Mouse (Mus musculus): ENCODE results near the gene Prrx1. TPM values are rescaled to one million over a fixed set of nuclear protein-coding genes. Genes with fewer than 3 reads are reported as not detected.

The Prrx1 gene
- 1 to 10 TPM; 5.5 TPM for total RNA-seq (2021)

GRCm38 (mm10) chr1:163313101-163313773, at the start of gene Prrx1:
Gene Prrx1, minus strand, starts transcription at chr1:163313710.
- DNase-seq (ENCODE audit: low spot score in 2 of 2) = peak in 1 of 2 experiments; percentile 13

GRCm38 (mm10) chr1:163362202-163362601, 48.7 kb upstream of the Prrx1 start:
- DNase-seq (ENCODE audit: low spot score in 2 of 2) = peak in 1 of 2 experiments; percentile 47
- intact Hi-C loops (cut with DNase I) = no loop called here

More at GRCm38 (mm10) chr1:163313101-163313773, at the start of gene Prrx1:
- intact Hi-C loops (cut with DNase I) = loop anchor here (5.0 kb wide), 1 partner anchor 56 kb away; no protein-coding TSS in a partner anchor

- intact Hi-C loops (cut with DNase I) = no loop called here
- no peak for DNase-seq (ENCODE audit: low spot score in 2 of 2)
Measured at GRCm38 (mm10) chr1:163361376-163361775, 47.9 kb upstream of the Prrx1 start.

- intact Hi-C loops (cut with DNase I) = no loop called here
- no peak for DNase-seq (ENCODE audit: low spot score in 2 of 2)
Measured at GRCm38 (mm10) chr1:163360796-163361195, 47.3 kb upstream of the Prrx1 start.

- DNase-seq (ENCODE audit: low spot score in 2 of 2) = no peak
- intact Hi-C loops (cut with DNase I) = no loop called here
Measured at GRCm38 (mm10) chr1:163359521-163359920, 46.0 kb upstream of the Prrx1 start.

GRCm38 (mm10) chr1:163358165-163358564, 44.7 kb upstream of the Prrx1 start:
- intact Hi-C loops (cut with DNase I) = no loop called here
- DNase-seq (ENCODE audit: low spot score in 2 of 2) = no peak

GRCm38 (mm10) chr1:163357733-163358132, 44.2 kb upstream of the Prrx1 start:
- no peak for DNase-seq (ENCODE audit: low spot score in 2 of 2)
- intact Hi-C loops (cut with DNase I) = no loop called here

GRCm38 (mm10) chr1:163356167-163356566, 42.7 kb upstream of the Prrx1 start:
- no peak for DNase-seq (ENCODE audit: low spot score in 2 of 2)
- intact Hi-C loops (cut with DNase I) = no loop called here

- intact Hi-C loops (cut with DNase I) = no loop called here
- no peak for DNase-seq (ENCODE audit: low spot score in 2 of 2)
Measured at GRCm38 (mm10) chr1:163355626-163356156, 42.2 kb upstream of the Prrx1 start.

- intact Hi-C loops (cut with DNase I) = no loop called here
- DNase-seq (ENCODE audit: low spot score in 2 of 2) = no peak
Measured at GRCm38 (mm10) chr1:163350988-163351387, 37.5 kb upstream of the Prrx1 start.

GRCm38 (mm10) chr1:163345541-163345940, 32.0 kb upstream of the Prrx1 start:
- intact Hi-C loops (cut with DNase I) = no loop called here
- no peak for DNase-seq (ENCODE audit: low spot score in 2 of 2)

GRCm38 (mm10) chr1:163344931-163345330, 31.4 kb upstream of the Prrx1 start:
- DNase-seq (ENCODE audit: low spot score in 2 of 2) = no peak
- intact Hi-C loops (cut with DNase I) = no loop called here

- DNase-seq (ENCODE audit: low spot score in 2 of 2) = no peak
- intact Hi-C loops (cut with DNase I) = no loop called here
Measured at GRCm38 (mm10) chr1:163339219-163339561, 25.7 kb upstream of the Prrx1 start.

- no peak for DNase-seq (ENCODE audit: low spot score in 2 of 2)
- intact Hi-C loops (cut with DNase I) = no loop called here
Measured at GRCm38 (mm10) chr1:163338525-163339218, 25.2 kb upstream of the Prrx1 start.

- intact Hi-C loops (cut with DNase I) = no loop called here
- no peak for DNase-seq (ENCODE audit: low spot score in 2 of 2)
Measured at GRCm38 (mm10) chr1:163337821-163338220, 24.3 kb upstream of the Prrx1 start.

GRCm38 (mm10) chr1:163327279-163327678, 13.8 kb upstream of the Prrx1 start:
- no peak for DNase-seq (ENCODE audit: low spot score in 2 of 2)
- intact Hi-C loops (cut with DNase I) = no loop called here

- intact Hi-C loops (cut with DNase I) = no loop called here
- DNase-seq (ENCODE audit: low spot score in 2 of 2) = no peak
Measured at GRCm38 (mm10) chr1:163319669-163320571, 6.4 kb upstream of the Prrx1 start.

- no peak for DNase-seq (ENCODE audit: low spot score in 2 of 2)
- intact Hi-C loops (cut with DNase I) = no loop called here
Measured at GRCm38 (mm10) chr1:163316920-163317319, 3.4 kb upstream of the Prrx1 start.

GRCm38 (mm10) chr1:163314829-163315301, 1.4 kb upstream of the Prrx1 start:
- intact Hi-C loops (cut with DNase I) = loop anchor here (5.0 kb wide), 1 partner anchor 58 kb away; no protein-coding TSS in a partner anchor

More at GRCm38 (mm10) chr1:163314829-163315301, 1.4 kb upstream of the Prrx1 start:
- no peak for DNase-seq (ENCODE audit: low spot score in 2 of 2)
